Mouse (Mus musculus): ENCODE data around the gene Nono. TPM values are rescaled to one million over a fixed set of nuclear protein-coding genes. Genes with fewer than 3 reads are reported as not detected.
"Not testable (repeated sequence)": the region's sequence is repeated elsewhere in the genome, so short reads cannot be mapped to it uniquely, and the experiment has no call there.

The Nono gene
- polyA plus RNA-seq, 1 experiment from 2014 or later, result 256 TPM

DNA sequence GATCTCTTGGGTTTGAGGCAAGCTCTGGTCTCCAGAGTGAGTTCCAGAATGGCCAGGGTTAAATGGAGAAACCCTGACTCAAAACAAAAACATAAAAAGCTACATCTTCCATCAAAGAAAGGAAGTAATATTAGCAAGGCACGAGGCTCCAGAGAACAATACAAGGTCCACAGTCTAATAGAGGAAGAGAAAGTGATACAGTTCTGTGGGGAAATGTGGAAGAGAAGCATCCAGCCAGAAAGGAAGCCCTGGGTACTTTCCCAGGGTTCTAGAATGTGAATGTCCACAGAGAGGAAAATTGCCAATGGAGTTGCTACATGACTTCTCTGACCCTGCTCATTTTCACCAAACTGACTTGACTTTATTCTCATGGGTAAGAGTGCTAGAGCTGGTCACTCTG, 22.0 kb downstream of the Nono start:
- no peaks in the 10 kb centered on the region for H3K4me1 ChIP-seq (replicated peaks; ENCODE audit: control insufficient read depth, insufficient read depth, low read length)
- no peak overlapping the region for H3K27ac ChIP-seq
- ATAC-seq (ENCODE audit: low FRiP score) (no peak), DNase-seq (ENCODE audit: low spot score) (no peak)
- H3K4me2 ChIP-seq (replicated peaks), result no peak overlapping the region
- peaks cover 54% of the 10 kb centered on the region for H3K36me3 ChIP-seq (replicated peaks; ENCODE audit: control insufficient read depth, insufficient read depth)
- H3K27me3 ChIP-seq (ENCODE audit: control insufficient read depth, insufficient read depth, low read length), result no peaks in the 10 kb centered on the region
- WGBS, result 73% methylated on average over 1 of the region's 1 CpGs
- no peaks in the 10 kb centered on the region for H3K9me3 ChIP-seq (ENCODE audit: control insufficient read depth, low read length)
- H3K9ac ChIP-seq, result no peak overlapping the region
- no peak overlapping the region for H3K4me3 ChIP-seq (replicated peaks; ENCODE audit: low read length)

DNA sequence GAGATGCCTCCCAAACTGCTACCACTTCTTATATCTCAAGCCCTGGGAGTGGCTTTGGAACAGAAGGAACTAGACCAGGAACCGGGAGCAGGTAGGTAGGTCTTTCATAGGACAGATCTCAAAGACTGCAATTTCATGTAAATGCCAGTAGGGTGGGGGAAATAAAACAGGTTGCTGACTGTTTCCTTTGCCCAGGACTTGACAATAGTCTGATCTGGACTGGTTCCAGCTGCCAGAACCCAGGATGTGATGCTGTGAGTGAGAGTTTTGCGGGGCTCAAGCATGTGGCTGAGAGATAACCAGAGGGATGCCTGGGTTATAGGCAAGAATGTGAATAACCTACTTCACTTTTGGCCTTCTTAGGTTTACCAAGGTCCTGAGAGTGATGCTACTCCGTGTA, 22.5 kb downstream of the Nono start:
- WGBS, result 86% methylated on average over 3 of the region's 3 CpGs
- ATAC-seq (ENCODE audit: low FRiP score), result no peak
- no peak overlapping the region for H3K27ac ChIP-seq

DNA sequence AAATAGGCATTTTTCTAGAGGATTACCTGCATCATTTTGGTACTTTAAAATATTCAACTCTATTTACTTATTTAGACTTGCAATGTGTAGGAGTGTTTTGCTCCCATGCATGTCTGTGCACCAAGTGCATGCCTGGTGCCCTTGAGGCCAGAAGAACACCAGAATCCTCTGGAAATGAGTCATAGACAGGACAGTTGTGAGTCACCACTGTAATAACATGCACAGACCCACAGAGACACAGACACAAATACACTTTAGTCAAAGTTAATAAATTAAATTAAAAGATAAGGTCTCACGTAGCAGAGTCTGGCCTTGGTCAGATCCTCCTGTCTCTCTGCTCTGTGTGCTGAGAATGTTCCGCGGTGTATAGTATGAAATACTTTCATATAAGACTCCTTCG, 43.1 kb downstream of the Nono start:
- H3K27me3 ChIP-seq (ENCODE audit: control insufficient read depth, insufficient read depth, low read length), result no peaks in the 10 kb centered on the region
- no peak overlapping the region for H3K4me3 ChIP-seq (replicated peaks; ENCODE audit: low read length)
- peaks cover 8% of the 10 kb centered on the region; the same call in 1 of the 2 replicates for H3K36me3 ChIP-seq (replicated peaks; ENCODE audit: control insufficient read depth, insufficient read depth)
- no peak overlapping the region for H3K4me2 ChIP-seq (replicated peaks)
- WGBS, result 99% methylated on average over 4 of the region's 4 CpGs
- ATAC-seq (ENCODE audit: low FRiP score), result no peak
- DNase-seq (ENCODE audit: low spot score), result no peak
- no peak overlapping the region for H3K9ac ChIP-seq
- no peak overlapping the region for H3K27ac ChIP-seq
- H3K9me3 ChIP-seq (ENCODE audit: control insufficient read depth, low read length), result no peaks in the 10 kb centered on the region
- H3K4me1 ChIP-seq (replicated peaks; ENCODE audit: control insufficient read depth, insufficient read depth, low read length), result no peaks in the 10 kb centered on the region

More for the DNA sequence above, 22.5 kb downstream of the Nono start:
- H3K9me3 ChIP-seq (ENCODE audit: control insufficient read depth, low read length), result no peaks in the 10 kb centered on the region
- no peak overlapping the region for H3K4me2 ChIP-seq (replicated peaks)
- peaks cover 49% of the 10 kb centered on the region for H3K36me3 ChIP-seq (replicated peaks; ENCODE audit: control insufficient read depth, insufficient read depth)
- H3K4me3 ChIP-seq (replicated peaks; ENCODE audit: low read length), result no peak overlapping the region
- DNase-seq (ENCODE audit: low spot score), result no peak
- H3K4me1 ChIP-seq (replicated peaks; ENCODE audit: control insufficient read depth, insufficient read depth, low read length), result no peaks in the 10 kb centered on the region
- no peak overlapping the region for H3K9ac ChIP-seq
- H3K27me3 ChIP-seq (ENCODE audit: control insufficient read depth, insufficient read depth, low read length), result no peaks in the 10 kb centered on the region

DNA sequence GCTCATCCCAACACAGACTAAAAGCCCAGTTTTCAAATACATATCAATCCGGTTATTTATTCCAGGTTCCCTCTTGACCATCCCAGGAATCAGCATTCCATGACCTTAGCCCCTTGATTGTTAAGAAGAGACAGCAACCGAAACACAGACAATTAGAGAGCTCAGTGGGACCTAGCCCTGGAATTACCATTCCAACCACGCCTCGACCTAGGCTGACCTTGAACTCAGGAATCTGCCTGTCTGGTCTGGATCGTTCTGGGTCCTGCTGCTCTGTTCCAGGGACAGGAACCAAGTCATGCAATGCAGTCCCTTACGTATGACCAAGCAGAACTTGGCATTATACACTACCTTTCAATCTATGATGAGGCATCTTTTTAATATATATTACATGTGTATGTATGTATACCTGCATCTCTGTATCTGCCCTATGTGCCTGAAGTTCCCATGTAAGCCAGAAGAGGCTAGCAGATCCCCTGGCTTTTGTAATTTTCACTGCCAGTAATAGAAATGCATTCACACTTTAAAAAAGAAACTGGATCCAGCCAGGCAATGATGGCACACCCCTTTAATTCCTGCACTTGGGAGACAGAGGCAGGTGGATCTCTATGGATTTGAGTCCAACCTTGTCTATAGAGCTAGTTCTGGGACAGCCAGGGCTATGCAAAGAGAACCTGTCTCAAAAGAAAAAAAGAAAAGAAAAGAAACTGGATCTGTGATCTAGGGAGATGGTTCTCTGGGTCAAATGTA, 52.7 kb downstream of the Nono start:
- H3K4me3 ChIP-seq (replicated peaks; ENCODE audit: low read length), result no peak overlapping the region
- H3K4me1 ChIP-seq (replicated peaks; ENCODE audit: control insufficient read depth, insufficient read depth, low read length), result no peaks in the 10 kb centered on the region
- WGBS, result 68% methylated on average over 6 of the region's 6 CpGs
- H3K9ac ChIP-seq, result no peak overlapping the region
- 0 out of 2 replicates have a peak, but pooled peaks cover 7% of the 10 kb centered on the region for H3K36me3 ChIP-seq (replicated peaks; ENCODE audit: control insufficient read depth, insufficient read depth)
- DNase-seq (ENCODE audit: low spot score) (no peak), ATAC-seq (ENCODE audit: low FRiP score) (no peak)
- H3K27ac ChIP-seq, result no peak overlapping the region
- no peaks in the 10 kb centered on the region for H3K9me3 ChIP-seq (ENCODE audit: control insufficient read depth, low read length)
- no peaks in the 10 kb centered on the region for H3K27me3 ChIP-seq (ENCODE audit: control insufficient read depth, insufficient read depth, low read length)
- H3K4me2 ChIP-seq (replicated peaks), result no peak overlapping the region

DNA sequence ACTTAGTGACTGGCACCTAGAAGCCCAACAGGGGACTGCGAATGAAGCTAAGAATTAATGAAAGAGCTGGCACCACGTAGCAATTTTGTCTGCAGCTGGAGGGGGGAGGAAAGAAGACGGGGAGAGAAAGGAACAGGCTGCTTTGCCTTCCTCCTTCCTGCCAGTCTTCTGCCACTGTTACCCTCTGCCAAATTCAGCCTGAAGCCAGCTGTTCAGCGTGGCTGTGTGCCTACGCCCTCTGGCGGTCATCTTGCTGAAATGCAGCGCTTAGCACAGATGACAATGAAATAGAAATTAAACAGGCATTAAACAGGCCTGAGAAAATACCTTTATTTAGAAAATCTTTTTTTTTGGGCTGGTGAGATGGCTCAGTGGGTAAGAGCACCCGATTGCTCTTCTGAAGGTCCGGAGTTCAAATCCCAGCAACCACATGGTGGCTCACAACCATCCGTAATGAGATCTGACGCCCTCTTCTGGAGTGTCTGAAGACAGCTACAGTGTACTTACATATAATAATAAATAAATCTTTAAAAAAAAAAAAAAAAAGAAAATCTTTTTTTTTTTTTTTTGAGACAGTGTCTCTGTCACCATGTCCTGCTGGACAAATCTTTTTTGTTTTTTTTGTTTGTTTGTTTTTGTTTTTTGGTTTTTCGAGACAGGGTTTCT, 57.5 kb downstream of the Nono start:
- WGBS, result 26% methylated on average over 10 of the region's 12 CpGs
- not testable (repeated sequence) for H3K9ac ChIP-seq; ATAC-seq (ENCODE audit: low FRiP score); H3K27ac ChIP-seq; H3K4me3 ChIP-seq (replicated peaks; ENCODE audit: low read length); H3K36me3 ChIP-seq (replicated peaks; ENCODE audit: control insufficient read depth, insufficient read depth); H3K9me3 ChIP-seq (ENCODE audit: control insufficient read depth, low read length); H3K27me3 ChIP-seq (ENCODE audit: control insufficient read depth, insufficient read depth, low read length); H3K4me1 ChIP-seq (replicated peaks; ENCODE audit: control insufficient read depth, insufficient read depth, low read length); H3K4me2 ChIP-seq (replicated peaks)
- peak; percentile 71 for DNase-seq (ENCODE audit: low spot score)

Other genes starting within 250 kb of the Nono start
- gene Snx12, start 206.8 kb upstream of the Nono start, polyA plus RNA-seq (2014; fragmentation: Nextera tagmentation; extraction: Ambion mirVana), result 41.4 and 42.3 TPM in 2 replicates
- 0.81 and 0.99 TPM in 2 replicates for gene Foxo4, start 174.8 kb upstream of the Nono start, polyA plus RNA-seq (2014; fragmentation: Nextera tagmentation; extraction: Ambion mirVana)
- gene Gm614, start 165.3 kb upstream of the Nono start, polyA plus RNA-seq (2014; fragmentation: Nextera tagmentation; extraction: Ambion mirVana), result not detected in 2 replicates
- gene Il2rg, start 161.1 kb upstream of the Nono start, polyA plus RNA-seq (2014; fragmentation: Nextera tagmentation; extraction: Ambion mirVana), result 4.9 and 7.6 TPM in 2 replicates
- gene Gm20489, start 160.3 kb upstream of the Nono start, polyA plus RNA-seq (2014; fragmentation: Nextera tagmentation; extraction: Ambion mirVana), result not detected in 2 replicates
- 28.0 and 33.9 TPM in 2 replicates for gene Med12, start 155.3 kb upstream of the Nono start, polyA plus RNA-seq (2014; fragmentation: Nextera tagmentation; extraction: Ambion mirVana)
- gene Nlgn3, start 130.2 kb upstream of the Nono start, polyA plus RNA-seq (2014; fragmentation: Nextera tagmentation; extraction: Ambion mirVana), result 95.9 and 116 TPM in 2 replicates
- 0.96 and 1.3 TPM in 2 replicates for gene Gjb1, start 52.9 kb upstream of the Nono start, polyA plus RNA-seq (2014; fragmentation: Nextera tagmentation; extraction: Ambion mirVana)
- gene Zmym3, start 8.5 kb upstream of the Nono start, polyA plus RNA-seq (2014; fragmentation: Nextera tagmentation; extraction: Ambion mirVana), result 66.6 and 72.7 TPM in 2 replicates
- 0.69 and 0.90 TPM in 2 replicates for gene Itgb1bp2, start 19.8 kb downstream of the Nono start, polyA plus RNA-seq (2014; fragmentation: Nextera tagmentation; extraction: Ambion mirVana)
- 18.3 and 18.5 TPM in 2 replicates for gene Taf1, start 103.4 kb downstream of the Nono start, polyA plus RNA-seq (2014; fragmentation: Nextera tagmentation; extraction: Ambion mirVana)
- 219 and 248 TPM in 2 replicates for gene Ogt, start 210.7 kb downstream of the Nono start, polyA plus RNA-seq (2014; fragmentation: Nextera tagmentation; extraction: Ambion mirVana)